Mouse (Mus musculus): ENCODE measurements around the gene Rpl21.
"Not testable (repeated sequence)": the region's sequence is repeated elsewhere in the genome, so short reads cannot be mapped to it uniquely, and the experiment has no call there.

Rpl21 gene

DNA sequence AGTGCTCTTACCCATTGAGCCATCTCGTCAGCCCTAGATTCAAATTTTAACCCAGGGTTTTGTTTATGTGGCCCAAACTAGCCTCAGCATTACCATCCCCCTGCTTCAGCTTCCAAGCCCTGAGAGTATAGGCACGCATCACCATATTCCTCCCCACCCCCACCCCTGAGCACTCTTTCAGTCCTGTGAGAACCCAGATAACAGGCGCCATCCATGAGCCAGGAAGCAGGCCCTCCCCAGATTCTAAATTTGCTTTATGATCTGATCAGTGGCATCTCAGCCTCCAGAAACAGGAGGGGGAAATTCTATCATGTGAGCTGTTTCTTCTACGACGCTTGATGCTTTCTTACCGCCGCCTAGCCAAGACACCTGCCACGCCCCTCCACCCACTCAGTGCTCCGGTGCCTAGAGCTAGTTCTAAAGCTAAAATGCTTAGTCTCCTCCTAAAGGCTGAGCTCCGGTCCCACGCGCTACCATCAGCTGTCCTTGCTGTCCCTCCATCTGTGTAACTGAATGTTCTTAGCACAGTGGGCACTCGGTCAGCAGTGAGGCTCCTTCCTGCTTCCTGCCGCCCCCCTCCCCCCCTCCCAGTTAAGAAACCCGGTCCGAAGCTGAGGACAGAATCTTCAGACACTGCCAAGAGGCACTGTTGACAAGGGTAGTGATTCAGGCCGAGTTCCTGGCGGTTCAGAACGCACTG lies 34.7 kb downstream of the Rpl21 start:
- DNase-seq (ENCODE audit: low read depth, low spot score) = peak; percentile 12

DNA sequence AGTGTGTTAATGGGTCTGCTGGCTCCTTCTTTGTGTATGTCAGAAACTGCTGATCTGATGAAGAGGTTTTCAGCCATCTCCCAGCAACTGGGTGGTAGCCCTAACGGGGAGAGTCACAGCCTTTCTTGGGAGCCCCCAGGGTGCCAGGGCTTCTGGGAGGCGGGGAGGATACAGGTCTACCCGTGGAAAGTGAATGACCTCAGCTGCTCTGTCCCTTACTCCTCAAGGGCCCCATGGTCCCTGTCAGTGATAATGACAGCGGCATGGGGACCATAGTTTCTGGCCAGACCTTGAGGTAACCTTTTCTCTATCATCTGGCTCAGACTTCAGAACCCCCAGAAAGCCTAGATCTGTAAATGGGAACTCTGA lies 35.2 kb downstream of the Rpl21 start:
- no peak for DNase-seq (ENCODE audit: low read depth, low spot score)

GRCm38 (mm10) chr5:146872981-146873631 lies 40.4 kb downstream of the Rpl21 start:
- no peak for DNase-seq (ENCODE audit: low read depth, low spot score)

- no peak for DNase-seq (ENCODE audit: low read depth, low spot score)
Measured at GRCm38 (mm10) chr5:146876024-146876423, 43.3 kb downstream of the Rpl21 start.

DNA sequence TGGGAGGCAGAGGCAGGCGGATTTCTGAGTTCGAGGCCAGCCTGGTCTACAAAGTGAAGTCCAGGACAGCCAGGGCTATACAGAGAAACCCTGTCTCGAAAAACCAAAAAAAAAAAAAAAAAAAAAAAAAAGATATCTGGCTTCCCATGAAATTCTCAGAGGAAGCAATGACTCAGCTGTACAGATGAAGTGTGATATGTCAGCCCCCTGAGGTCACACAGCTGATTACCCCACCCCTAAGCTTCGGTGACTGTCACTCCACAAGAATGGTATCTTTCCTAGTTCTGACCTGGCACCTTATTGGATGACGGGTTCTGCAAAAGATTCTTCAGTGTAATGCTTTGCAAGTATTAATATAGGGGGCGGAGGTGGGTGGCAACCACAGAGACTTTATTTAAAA lies 45.2 kb downstream of the Rpl21 start:
- DNase-seq (ENCODE audit: low read depth, low spot score) = not testable (repeated sequence)

GRCm38 (mm10) chr5:146882261-146882660 lies 49.6 kb downstream of the Rpl21 start:
- no peak for DNase-seq (ENCODE audit: low read depth, low spot score)

DNA sequence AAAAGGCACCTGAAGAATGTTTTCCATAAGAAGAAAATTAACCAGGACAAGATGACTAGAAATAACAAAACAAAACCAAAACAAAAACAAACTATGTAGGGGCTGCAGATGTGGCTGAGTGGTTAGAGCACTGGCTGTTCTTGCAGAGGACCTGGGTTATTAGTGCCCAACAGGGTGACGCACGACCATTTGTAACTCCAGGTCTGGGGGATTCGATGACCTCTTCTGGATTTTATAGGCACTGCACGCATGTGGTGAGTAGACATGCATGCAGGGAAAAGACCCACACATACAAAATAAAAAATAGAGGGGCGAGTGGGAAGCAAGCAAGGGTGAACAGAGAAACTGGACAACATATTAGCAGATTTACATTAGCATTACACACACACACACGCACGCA lies 50.4 kb downstream of the Rpl21 start:
- DNase-seq (ENCODE audit: low read depth, low spot score) = no peak

- no peak for DNase-seq (ENCODE audit: low read depth, low spot score)
Measured at GRCm38 (mm10) chr5:146883486-146884272, 51.0 kb downstream of the Rpl21 start.

Data from mesoderm, embryonic 11.5 days (tissue).